Mouse (Mus musculus) spleen, adult 2 months (tissue): Measurements from ENCODE around the gene Rbks. TPM values are rescaled to one million over a fixed set of nuclear protein-coding genes. Genes with fewer than 3 reads are reported as not detected.
A peak's percentile ranks its signal among the peaks of the same experiment; 100 is the strongest.

Source experiments
- DNase-seq, 2 experiments: peaks; one replicate each; pipeline versions ENCODE4 v3.0.0 to v3.0.0-alpha.2; 2012 to 2021; ENCODE audit warnings: low spot score in 2 of 2, low read depth in 1 of 2
- H3K27ac ChIP-seq: fragments of 200-500 bp; 2 replicates; pipeline ENCODE4 v1.5.1; 2012; ENCODE audit warnings: low read length, inconsistent platforms; ENCODE audit not compliant: insufficient read depth
- H3K27me3 ChIP-seq: fragments of 200-500 bp; 2 replicates; pipeline ENCODE4 v1.6.1; 2012; ENCODE audit warnings: mild to moderate bottlenecking, moderate library complexity, low read length, inconsistent platforms; ENCODE audit not compliant: control insufficient read depth, insufficient read depth
- H3K36me3 ChIP-seq: fragments of 200-500 bp; 2 replicates; pipeline ENCODE4 v1.6.1; 2012; ENCODE audit warnings: mild to moderate bottlenecking, low read length, inconsistent platforms; ENCODE audit not compliant: control insufficient read depth, insufficient read depth
- H3K4me1 ChIP-seq: fragments of 200-500 bp; 2 replicates; pipeline ENCODE4 v1.6.1; 2011; ENCODE audit warnings: inconsistent platforms; ENCODE audit not compliant: control insufficient read depth, insufficient read depth, insufficient read length
- H3K4me3 ChIP-seq: fragments of 200-500 bp; 2 replicates; pipeline ENCODE4 v1.5.1; 2011; ENCODE audit warnings: mild to moderate bottlenecking, inconsistent platforms; ENCODE audit not compliant: insufficient read depth, insufficient read length; ENCODE audit errors: extremely low read depth
- CTCF ChIP-seq: fragments of 200-500 bp; IDR thresholded peaks from 2 replicates; pipeline ENCODE4 v1.5.1; 2011; ENCODE audit warnings: mild to moderate bottlenecking, inconsistent platforms; ENCODE audit not compliant: insufficient read depth, insufficient read length, insufficient replicate concordance; ENCODE audit errors: extremely low read depth
- POLR2A ChIP-seq: fragments of 200-500 bp; IDR thresholded peaks from 2 replicates; pipeline ENCODE4 v1.6.1; 2011; ENCODE audit warnings: low read depth, low read length, inconsistent platforms
- WGBS: fragments of 180-500 bp; shearing (Covaris S2); methylation state at CpG from one replicate; pipeline ENCODE4 v1.1.7; 2018; 5-methylcytosine and 5-hydroxymethylcytosine counted together
- polyA plus RNA-seq: library from polyadenylated mRNA; depleted of rRNA; stranded (reverse); fragments of >200 nt; gene quantifications from 2 replicates; pipeline ENCODE4 v1.2.3, GENCODE M21; 2012

Rbks gene
- polyA plus RNA-seq, 1 experiment: 4.0 TPM

DNA sequence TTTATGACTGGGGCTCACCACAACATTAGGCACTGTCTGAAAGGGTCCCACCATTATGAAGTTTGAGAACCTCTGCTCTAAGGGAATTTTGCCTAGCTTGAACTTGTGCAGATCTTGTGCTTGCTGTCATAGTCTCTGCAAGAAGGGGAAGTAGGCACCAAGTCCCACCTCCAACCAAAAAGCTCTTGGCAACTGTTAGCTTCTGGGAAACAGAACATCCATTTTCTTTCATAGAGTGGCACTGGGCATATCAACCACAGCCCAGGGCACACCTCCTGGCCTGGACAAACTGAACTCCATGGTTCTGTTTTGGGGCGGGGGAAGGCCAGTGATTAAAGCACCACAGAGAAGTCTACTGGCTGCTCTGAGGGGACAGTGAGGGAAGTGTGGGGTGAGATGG, 86.2 kb downstream of the Rbks start:
- no peak for DNase-seq
- Histone ChIP-seq H3K27me3 (no peaks in the 10 kb centered on the region), H3K36me3 (no peaks in the 10 kb centered on the region), H3K27ac (no peak overlapping the region), H3K4me3 (no peak overlapping the region), H3K4me1 (peaks cover 4% of the 10 kb centered on the region; the same call in 1 of the 2 replicates)
- WGBS: 77% methylated on average over 1 of the region's 1 CpGs
- TF ChIP-seq CTCF (no peak), POLR2A (no peak)

DNA sequence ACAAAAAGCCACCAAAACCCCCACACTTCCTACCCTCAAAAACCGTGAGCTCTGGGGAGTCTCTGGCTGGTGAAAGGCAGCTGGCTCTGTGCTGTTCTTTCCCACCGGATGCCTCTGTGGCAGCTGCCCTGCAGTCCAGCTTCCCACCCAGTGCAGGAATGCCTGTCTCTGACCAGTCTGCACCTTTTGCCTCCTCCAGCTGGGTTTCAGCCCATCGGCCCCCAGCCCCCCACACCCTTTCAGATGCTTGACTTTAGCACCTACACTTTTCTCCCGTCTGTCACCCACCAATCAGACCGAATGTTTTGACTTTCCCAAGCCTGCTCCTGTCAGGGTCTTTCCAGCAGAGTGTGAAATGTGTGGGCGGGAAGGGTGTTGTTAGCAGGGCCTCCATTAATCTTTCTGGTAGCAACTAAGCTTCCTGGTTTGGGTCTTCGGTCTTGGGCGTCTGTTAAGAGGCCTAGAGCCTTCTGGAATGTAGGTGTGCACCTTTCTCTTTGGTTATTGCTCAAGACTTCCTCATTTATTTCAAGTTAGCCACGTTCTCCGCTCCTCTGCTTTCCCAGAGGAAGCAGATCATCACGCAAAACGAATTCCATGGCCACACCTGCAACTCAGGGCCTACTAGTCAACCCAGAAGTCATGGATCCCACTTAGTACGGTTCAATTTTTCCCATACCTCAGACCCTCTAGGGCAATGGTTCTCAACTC, 86.9 kb downstream of the Rbks start:
- TF ChIP-seq CTCF: no peak
- TF ChIP-seq POLR2A: no peak
- 85% methylated on average over 13 of the region's 13 CpGs for WGBS
- H3K27me3 ChIP-seq: no peaks in the 10 kb centered on the region

GRCm38 (mm10) chr5:31606151-31606550, 91.3 kb downstream of the Rbks start:
- DNase-seq: no peak
- Histone ChIP-seq H3K4me1 (no peaks in the 10 kb centered on the region), H3K4me3 (no peak overlapping the region), H3K36me3 (no peaks in the 10 kb centered on the region), H3K27ac (no peak overlapping the region), H3K27me3 (no peaks in the 10 kb centered on the region)
- no peak for TF ChIP-seq CTCF
- WGBS: 28% methylated on average over 3 of the region's 3 CpGs

More for the DNA sequence above, 86.9 kb downstream of the Rbks start:
- Histone ChIP-seq H3K4me1 (peaks cover 4% of the 10 kb centered on the region; the same call in 1 of the 2 replicates), H3K36me3 (no peaks in the 10 kb centered on the region), H3K4me3 (no peak overlapping the region), H3K27ac (no peak overlapping the region)
- DNase-seq: no peak

DNA sequence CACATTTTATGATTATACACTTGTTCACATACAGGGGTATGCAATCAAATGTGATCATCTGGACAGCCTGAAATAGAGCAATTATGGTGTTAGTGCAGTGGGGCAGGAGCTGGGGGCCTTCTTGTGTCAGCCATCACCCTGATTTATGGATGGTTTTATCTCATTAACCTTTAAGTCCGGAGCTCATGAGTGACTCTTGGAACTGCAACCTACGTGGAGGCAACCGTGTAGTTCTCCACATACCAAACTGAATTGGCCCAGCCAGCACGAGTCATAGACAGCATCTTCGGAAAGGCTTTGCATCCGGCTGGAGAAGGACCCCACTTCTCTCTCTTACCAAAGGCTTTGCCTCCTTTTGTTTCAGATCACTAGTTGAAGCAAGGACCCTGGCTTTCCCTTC, 93.7 kb downstream of the Rbks start:
- Histone ChIP-seq H3K27ac (no peak overlapping the region), H3K36me3 (no peaks in the 10 kb centered on the region), H3K27me3 (no peaks in the 10 kb centered on the region), H3K4me1 (no peaks in the 10 kb centered on the region), H3K4me3 (no peak overlapping the region)
- no peak for TF ChIP-seq CTCF
- no peak for TF ChIP-seq POLR2A
- no peak for DNase-seq
- 94% methylated on average over 6 of the region's 6 CpGs for WGBS

GRCm38 (mm10) chr5:31602377-31602776, 95.0 kb downstream of the Rbks start:
- no peaks in the 10 kb centered on the region for H3K36me3 ChIP-seq
- no peak overlapping the region for H3K4me3 ChIP-seq
- TF ChIP-seq CTCF: no peak
- TF ChIP-seq POLR2A: no peak
- DNase-seq: peak; percentile 37 to 38
- peak overlapping the region; percentile 86 for H3K27ac ChIP-seq
- H3K27me3 ChIP-seq: no peaks in the 10 kb centered on the region
- H3K4me1 ChIP-seq: no peaks in the 10 kb centered on the region
- 27% methylated on average over 1 of the region's 1 CpGs for WGBS

- DNase-seq: no peak
- H3K27me3 ChIP-seq: no peaks in the 10 kb centered on the region
- no peaks in the 10 kb centered on the region for H3K36me3 ChIP-seq
- no peak overlapping the region for H3K4me3 ChIP-seq
- H3K4me1 ChIP-seq: no peaks in the 10 kb centered on the region; the same call in 1 of the 2 replicates
- H3K27ac ChIP-seq: no peak overlapping the region
- TF ChIP-seq CTCF (no peak), POLR2A (no peak)
- 80% methylated on average over 7 of the region's 7 CpGs for WGBS
Observed at GRCm38 (mm10) chr5:31601162-31601722, 96.2 kb downstream of the Rbks start.

DNA sequence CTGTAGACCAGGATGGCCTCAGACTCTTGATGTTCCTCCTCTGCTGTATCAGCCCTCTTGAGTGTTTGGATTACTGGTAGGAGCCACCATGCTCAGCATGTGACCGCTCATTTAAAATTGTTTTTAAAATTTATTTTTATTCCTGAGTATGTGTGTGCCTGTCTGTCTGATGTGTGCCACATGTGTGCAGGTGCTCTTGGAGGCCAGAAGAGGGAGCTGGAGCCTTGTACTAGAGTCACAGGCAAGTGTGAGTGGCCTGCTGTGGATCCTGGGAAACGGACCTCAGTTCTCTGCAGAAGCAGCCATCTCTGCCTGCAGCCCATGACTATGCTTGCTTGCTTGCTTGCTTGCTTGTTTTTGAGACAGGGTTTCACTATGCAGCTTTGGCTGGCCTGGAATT, 98.3 kb downstream of the Rbks start:
- H3K4me1 ChIP-seq: no peaks in the 10 kb centered on the region; the same call in 1 of the 2 replicates
- TF ChIP-seq CTCF: peak; percentile 6; the same call in 1 of the 2 replicates
- no peak for TF ChIP-seq POLR2A
- WGBS: 93% methylated on average over 2 of the region's 2 CpGs
- H3K27ac ChIP-seq: no peak overlapping the region
- DNase-seq: no peak
- no peaks in the 10 kb centered on the region for H3K27me3 ChIP-seq
- H3K36me3 ChIP-seq: no peaks in the 10 kb centered on the region
- H3K4me3 ChIP-seq: no peak overlapping the region
